In the genomic region with DNA sequence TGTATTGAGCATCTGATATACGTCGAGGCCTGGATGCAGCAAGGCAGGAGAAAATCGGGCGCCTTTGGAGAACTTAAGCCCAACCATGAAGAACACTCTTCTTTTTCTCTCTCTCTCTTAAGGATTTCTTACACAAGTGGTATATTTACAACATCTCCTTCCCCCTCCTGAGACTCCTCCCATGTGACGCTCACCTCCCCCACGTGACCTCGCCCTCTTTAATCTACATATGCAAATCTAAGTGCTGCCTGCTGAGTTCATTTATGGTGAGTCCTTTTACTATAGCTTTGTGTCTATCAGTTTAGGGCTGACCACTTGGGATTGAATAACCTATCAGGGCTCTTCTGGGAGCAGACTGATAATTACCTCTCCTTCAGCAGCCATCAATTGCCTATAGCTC, we compare ENCODE assay signal across 17 mouse cellular contexts.
A peak's percentile ranks its signal among the peaks of the same experiment; 100 is the strongest.
DNase-seq lines count a peak whose midpoint lies in the region; ATAC-seq lines count a peak whose summit lies in the region.
"Had no signal": no experiment of that assay in that cellular context is flagged by ENCODE, and none has a peak within 500 bp of the region (broad histone marks: within the 10 kb centered on the region; RNA-seq: fewer than 3 reads in every experiment).

No protein-coding gene starts in this region.

- H3K4me1 ChIP-seq in forebrain, embryonic 12.5 days = peaks cover 33% of the 10 kb centered on the region
- H3K4me1 ChIP-seq in forebrain, embryonic 16.5 days (replicated peaks; ENCODE audit: control insufficient read depth, insufficient read depth, low read length) = peaks cover 14% of the 10 kb centered on the region
- peaks cover 10% of the 10 kb centered on the region; the same call in 1 of the 2 replicates for H3K4me1 ChIP-seq in midbrain, embryonic 15.5 days
- H3K4me1 ChIP-seq in midbrain, embryonic 16.5 days (ENCODE audit: control insufficient read depth, insufficient read depth, low read length) = peaks cover 7% of the 10 kb centered on the region; the same call in 1 of the 2 replicates

- H3K27ac ChIP-seq in forebrain, embryonic 12.5 days = peak overlapping the region; percentile 83; the same call in 1 of the 2 replicates
- no peak overlapping the region for H3K27ac ChIP-seq in forebrain, embryonic 16.5 days (ENCODE audit: low read length)
- 0 out of 2 replicates have a peak overlapping the region, but pooled peaks have one; percentile 23 for H3K27ac ChIP-seq in midbrain, embryonic 15.5 days
- H3K27ac ChIP-seq in midbrain, embryonic 16.5 days (ENCODE audit: low read length) = no peak overlapping the region
- H3K27ac ChIP-seq: limb, embryonic 15.5 days had no signal

- no peak for ATAC-seq in forebrain, embryonic 12.5 days (ENCODE audit: low FRiP score)
- ATAC-seq in forebrain, embryonic 16.5 days = no peak
- ATAC-seq in midbrain, embryonic 15.5 days (replicated peaks) = no peak
- ATAC-seq in midbrain, embryonic 16.5 days = no peak
- ATAC-seq in neutrophil, adult 5-6 weeks (ENCODE audit: extremely low read depth, insufficient number of reproducible peaks, low FRiP score, poor library complexity, severe bottlenecking) = peak; percentile 63
- ATAC-seq: liver, postnatal 0 days had no signal

- peak overlapping the region; percentile 7; the same call in 1 of the 2 replicates for H3K4me2 ChIP-seq in forebrain, embryonic 12.5 days
- H3K4me2 ChIP-seq in forebrain, embryonic 16.5 days (ENCODE audit: low read length) = no peak overlapping the region
- no peak overlapping the region for H3K4me2 ChIP-seq in midbrain, embryonic 15.5 days
- H3K4me2 ChIP-seq in midbrain, embryonic 16.5 days (ENCODE audit: low read length) = no peak overlapping the region
- H3K4me2 ChIP-seq: heart, embryonic 12.5 days; limb, embryonic 15.5 days had no signal

- no peaks in the 10 kb centered on the region for H3K9me3 ChIP-seq in forebrain, embryonic 12.5 days
- H3K9me3 ChIP-seq in forebrain, embryonic 16.5 days (ENCODE audit: control insufficient read depth, low read length) = no peaks in the 10 kb centered on the region
- H3K9me3 ChIP-seq in midbrain, embryonic 15.5 days = no peaks in the 10 kb centered on the region
- no peaks in the 10 kb centered on the region for H3K9me3 ChIP-seq in midbrain, embryonic 16.5 days (replicated peaks; ENCODE audit: control insufficient read depth, low read length, poor library complexity, severe bottlenecking)
- H3K9me3 ChIP-seq: heart, embryonic 12.5 days; limb, embryonic 15.5 days had no signal

- no peaks in the 10 kb centered on the region for H3K27me3 ChIP-seq in forebrain, embryonic 12.5 days
- H3K27me3 ChIP-seq in forebrain, embryonic 16.5 days (replicated peaks; ENCODE audit: control insufficient read depth, insufficient read depth, low read length) = no peaks in the 10 kb centered on the region
- H3K27me3 ChIP-seq in midbrain, embryonic 15.5 days (replicated peaks) = no peaks in the 10 kb centered on the region
- no peaks in the 10 kb centered on the region for H3K27me3 ChIP-seq in midbrain, embryonic 16.5 days (ENCODE audit: control insufficient read depth, insufficient read depth, low read depth, low read length)
- H3K27me3 ChIP-seq: heart, embryonic 12.5 days; limb, embryonic 15.5 days had no signal

- DNase-seq in R1 (ENCODE audit: low read depth, low spot score) (peak; percentile 66), adipocyte (ENCODE audit: low spot score) (no peak)
- no peak for DNase-seq in adrenal gland, adult 8-10 months
- DNase-seq: adrenal gland, postnatal 25 days; cerebellum, adult 8-10 months; gastrocnemius, postnatal 36 days; heart, postnatal 4 days; liver, postnatal 0 days; lung, postnatal 36 days; thymus, postnatal 25 days had no signal

- 68% methylated on average over 7 of the region's 7 CpGs for WGBS in forebrain, embryonic 12.5 days
- 64% methylated on average over 7 of the region's 7 CpGs for WGBS in forebrain, embryonic 16.5 days
- WGBS in midbrain, embryonic 15.5 days = 67% methylated on average over 7 of the region's 7 CpGs
- WGBS in midbrain, embryonic 16.5 days = 77% methylated on average over 7 of the region's 7 CpGs

- no peak overlapping the region for H3K9ac ChIP-seq in forebrain, embryonic 12.5 days
- H3K9ac ChIP-seq in forebrain, embryonic 16.5 days (replicated peaks; ENCODE audit: low read depth, low read length) = no peak overlapping the region
- no peak overlapping the region for H3K9ac ChIP-seq in midbrain, embryonic 15.5 days
- H3K9ac ChIP-seq in midbrain, embryonic 16.5 days (ENCODE audit: low read depth, low read length) = no peak overlapping the region
- H3K9ac ChIP-seq: heart, embryonic 12.5 days; limb, embryonic 15.5 days; liver, postnatal 0 days had no signal

- no peak overlapping the region for H3K4me3 ChIP-seq in forebrain, embryonic 12.5 days (replicated peaks)
- H3K4me3 ChIP-seq in forebrain, embryonic 16.5 days (replicated peaks; ENCODE audit: low read length) = no peak overlapping the region
- no peak overlapping the region for H3K4me3 ChIP-seq in midbrain, embryonic 15.5 days
- H3K4me3 ChIP-seq in midbrain, embryonic 16.5 days (ENCODE audit: low read depth, low read length) = no peak overlapping the region
- H3K4me3 ChIP-seq: heart, embryonic 12.5 days; limb, embryonic 15.5 days had no signal

- H3K36me3 ChIP-seq in forebrain, embryonic 12.5 days (replicated peaks) = no peaks in the 10 kb centered on the region
- no peaks in the 10 kb centered on the region for H3K36me3 ChIP-seq in forebrain, embryonic 16.5 days (ENCODE audit: control insufficient read depth, insufficient read depth)
- H3K36me3 ChIP-seq in midbrain, embryonic 15.5 days (replicated peaks) = no peaks in the 10 kb centered on the region
- H3K36me3 ChIP-seq in midbrain, embryonic 16.5 days (ENCODE audit: control insufficient read depth, insufficient read depth, low read length) = no peaks in the 10 kb centered on the region
- H3K36me3 ChIP-seq: heart, embryonic 12.5 days; limb, embryonic 15.5 days had no signal

Comparison
In these comparisons a context has a peak if more than half of its experiments do, and no peak if none do; other contexts are left out.
1. H3K27ac ChIP-seq: peak in forebrain, embryonic 12.5 days (single experiment) and midbrain, embryonic 15.5 days (single experiment); none in forebrain, embryonic 16.5 days (single experiment) and midbrain, embryonic 16.5 days (single experiment).